Mouse (Mus musculus) hematopoietic stem cell, adult 5-6 weeks (primary cell): ENCODE measurements around the gene Ankrd34b. TPM values are rescaled to one million over a fixed set of nuclear protein-coding genes. Genes with fewer than 3 reads are reported as not detected.

Experiments used
- ATAC-seq, 2 experiments: fragments of 125-278 bp in 1 of 2; replicated peaks in 1 of 2; 2 replicates each; pipeline ENCODE4 v1.8.0; 2016 to 2017; ENCODE audit warnings: inconsistent platforms in 2 of 2, mild to moderate bottlenecking in 2 of 2, moderate number of reproducible peaks in 2 of 2, low read depth in 1 of 2, moderate TSS enrichment in 1 of 2; ENCODE audit not compliant: low FRiP score in 2 of 2, poor library complexity in 2 of 2, severe bottlenecking in 2 of 2, insufficient read depth in 1 of 2, low TSS enrichment in 1 of 2
- total RNA-seq: library from RNA; stranded (forward); fragments of 172-1452, 232-1000 nt; gene quantifications from 2 replicates; pipeline ENCODE4 v1.2.3, GENCODE M21; 2017

Ankrd34b gene
- not detected in 2 replicates for total RNA-seq

GRCm38 (mm10) chr13:92425758-92426264 lies at the start of gene Ankrd34b:
TSS of gene Ankrd34b (plus strand) at chr13:92425896.
- peak; percentile 10 to 15; a peak in 1 of 4 replicates for ATAC-seq

- no peak for ATAC-seq
Measured at GRCm38 (mm10) chr13:92387367-92387766, 38.3 kb upstream of the Ankrd34b start.

GRCm38 (mm10) chr13:92393047-92393661 lies 32.5 kb upstream of the Ankrd34b start:
- no peak for ATAC-seq

- no peak for ATAC-seq
Measured at GRCm38 (mm10) chr13:92398491-92399384, 27.0 kb upstream of the Ankrd34b start.

- ATAC-seq = no peak
Measured at GRCm38 (mm10) chr13:92402063-92402462, 23.6 kb upstream of the Ankrd34b start.

GRCm38 (mm10) chr13:92403496-92403895 lies 22.2 kb upstream of the Ankrd34b start:
- no peak for ATAC-seq

- no peak for ATAC-seq
Measured at GRCm38 (mm10) chr13:92410486-92410885, 15.2 kb upstream of the Ankrd34b start.

GRCm38 (mm10) chr13:92419630-92420029 lies 6.1 kb upstream of the Ankrd34b start:
- no peak for ATAC-seq

GRCm38 (mm10) chr13:92423711-92424110 lies 2.0 kb upstream of the Ankrd34b start:
- ATAC-seq = no peak

GRCm38 (mm10) chr13:92426294-92427051 lies 777 bp downstream of the Ankrd34b start:
- peak in 1 of 2 experiments; percentile 35; a peak in 1 of 4 replicates for ATAC-seq

GRCm38 (mm10) chr13:92427351-92427855 lies 1.7 kb downstream of the Ankrd34b start:
- ATAC-seq = no peak

GRCm38 (mm10) chr13:92438656-92439055 lies 13.0 kb downstream of the Ankrd34b start:
- no peak for ATAC-seq

- no peak for ATAC-seq
Measured at GRCm38 (mm10) chr13:92440286-92440685, 14.6 kb downstream of the Ankrd34b start.

GRCm38 (mm10) chr13:92446872-92447271 lies 21.2 kb downstream of the Ankrd34b start:
- no peak for ATAC-seq

GRCm38 (mm10) chr13:92464698-92465097 lies 39.0 kb downstream of the Ankrd34b start:
- ATAC-seq = no peak

GRCm38 (mm10) chr13:92467891-92468290 lies 42.2 kb downstream of the Ankrd34b start:
- no peak for ATAC-seq

- no peak for ATAC-seq
Measured at GRCm38 (mm10) chr13:92469381-92469780, 43.7 kb downstream of the Ankrd34b start.
